20 mouse cellular contexts compared by ENCODE assay signal in genomic region chr16:21197542-21197941, GRCm38 (mm10). TPM values are rescaled to one million over a fixed set of nuclear protein-coding genes. Genes with fewer than 3 reads are reported as not detected.
"Had no signal": no experiment of that assay in that cellular context is flagged by ENCODE, and none has a peak within 500 bp of the region (broad histone marks: within the 10 kb centered on the region; RNA-seq: fewer than 3 reads in every experiment).

No protein-coding gene starts in this region.

- H3K9me3 ChIP-seq: megakaryocyte, embryonic 14.5 days; midbrain, embryonic 13.5 days; midbrain, embryonic 15.5 days; neural tube, embryonic 12.5 days; stomach, embryonic 15.5 days had no signal

- H3K27me3 ChIP-seq: midbrain, embryonic 15.5 days; neural tube, embryonic 12.5 days; stomach, embryonic 15.5 days had no signal

- ATAC-seq: midbrain, embryonic 13.5 days; midbrain, embryonic 15.5 days had no signal

- H3K4me3 ChIP-seq: megakaryocyte, embryonic 14.5 days; midbrain, embryonic 13.5 days; midbrain, embryonic 15.5 days; neural tube, embryonic 12.5 days; stomach, embryonic 15.5 days had no signal

- H3K36me3 ChIP-seq: midbrain, embryonic 13.5 days; midbrain, embryonic 15.5 days; neural tube, embryonic 12.5 days; stomach, embryonic 15.5 days had no signal

- H3K9ac ChIP-seq: lung, embryonic 14.5 days; midbrain, embryonic 13.5 days; midbrain, embryonic 15.5 days; neural tube, embryonic 12.5 days; stomach, embryonic 15.5 days had no signal

- H3K4me2 ChIP-seq: lung, embryonic 14.5 days; midbrain, embryonic 11.5 days; midbrain, embryonic 13.5 days; midbrain, embryonic 15.5 days; neural tube, embryonic 12.5 days; stomach, embryonic 15.5 days had no signal

- DNase-seq: lung, adult 18-20 months; lung, embryonic 14.5 days; lung, postnatal 10 days; lung, postnatal 4 days; right cerebral cortex, postnatal 14 days; thymus, adult 2 months; thymus, postnatal 25 days; thymus, postnatal 4 days had no signal

- H3K4me1 ChIP-seq: midbrain, embryonic 13.5 days; midbrain, embryonic 15.5 days; neural tube, embryonic 12.5 days; stomach, embryonic 15.5 days had no signal

- H3K27ac ChIP-seq: midbrain, embryonic 13.5 days; midbrain, embryonic 15.5 days; neural tube, embryonic 12.5 days; stomach, embryonic 15.5 days; stomach, postnatal 0 days had no signal

RNA-seq across cellular contexts. Expression of gene Ephb3, which starts 7.0 kb away (rescaled TPM):
- total RNA-seq: monocyte, adult 5-6 weeks had no signal

RNA-seq across cellular contexts. Expression of gene Teddm3, which starts 43.7 kb away (rescaled TPM):
- total RNA-seq: monocyte, adult 5-6 weeks; neutrophil, adult 5-6 weeks had no signal
- polyA plus RNA-seq: lung, embryonic 14.5 days; lung, embryonic 16.5 days; midbrain, embryonic 11.5 days; midbrain, embryonic 13.5 days; midbrain, embryonic 15.5 days; neural tube, embryonic 12.5 days; testis, adult 2 months; urinary bladder, adult 2 months had no signal
